Mouse (Mus musculus) erythroblast, embryonic 14.5 days (primary cell): Measurements from ENCODE around the gene Med15.

Experiments used
- GATA1 ChIP-seq: IDR thresholded peaks from 2 replicates; pipeline ENCODE4 v1.6.1; 2012; ENCODE audit warnings: low read length, inconsistent platforms, mixed read lengths
- TAL1 ChIP-seq: IDR thresholded peaks from 3 replicates; pipeline ENCODE4 v1.6.1; 2012; ENCODE audit warnings: low read length, inconsistent platforms, mixed read lengths

GRCm38 (mm10) chr16:17637610-17638009, 95.1 kb downstream of the Med15 start:
- TF ChIP-seq TAL1, result no peak
- no peak for TF ChIP-seq GATA1
